Mouse (Mus musculus) forebrain, postnatal 0 days (tissue): ENCODE measurements around the gene Hivep3. TPM values are rescaled to one million over a fixed set of nuclear protein-coding genes. Genes with fewer than 3 reads are reported as not detected.
A peak's percentile ranks its signal among the peaks of the same experiment; 100 is the strongest.

Experiments used
- ATAC-seq: fragments of 200-750 bp; cut with Nextera tagmentation; 2 replicates; pipeline ENCODE4 v1.8.0; 2017; ENCODE audit warnings: mild to moderate bottlenecking, moderate library complexity
- DNase-seq: peaks from one replicate; pipeline ENCODE4 v3.0.0-alpha.2; 2015
- H3K27ac ChIP-seq: fragments of 300-500 bp; sonication (generic); 2 replicates; pipeline ENCODE4 v1.5.1; 2014; ENCODE audit warnings: low read depth, mild to moderate bottlenecking, antibody characterized with exemption, low read length, moderate library complexity, mixed read lengths
- H3K27me3 ChIP-seq: fragments of 300-500 bp; sonication (generic); 2 replicates; pipeline ENCODE4 v1.6.1; 2014; ENCODE audit warnings: mild to moderate bottlenecking, low read length, mixed read lengths; ENCODE audit not compliant: insufficient read depth
- H3K36me3 ChIP-seq: fragments of 300-500 bp; sonication (generic); 2 replicates; pipeline ENCODE4 v1.6.1; 2014; ENCODE audit warnings: mild to moderate bottlenecking, moderate library complexity; ENCODE audit not compliant: insufficient read depth
- H3K4me1 ChIP-seq: fragments of 300-500 bp; sonication (generic); 2 replicates; pipeline ENCODE4 v1.6.1; 2014; ENCODE audit warnings: antibody characterized with exemption; ENCODE audit not compliant: insufficient read depth
- H3K4me2 ChIP-seq: fragments of 300-500 bp; sonication (generic); 2 replicates; pipeline ENCODE4 v1.6.1; 2014; ENCODE audit warnings: low read depth, mild to moderate bottlenecking, moderate library complexity
- H3K4me3 ChIP-seq: fragments of 300-500 bp; sonication (generic); 2 replicates; pipeline ENCODE4 v1.5.1; 2014; ENCODE audit warnings: low read depth, low read length, mixed read lengths
- H3K9ac ChIP-seq: fragments of 300-500 bp; sonication (generic); 2 replicates; pipeline ENCODE4 v1.6.1; 2014; ENCODE audit warnings: mild to moderate bottlenecking
- H3K9me3 ChIP-seq: fragments of 300-500 bp; sonication (generic); 2 replicates; pipeline ENCODE4 v1.6.1; 2016; ENCODE audit warnings: low read length
- CTCF ChIP-seq: sonication (generic); IDR thresholded peaks from 2 replicates; pipeline ENCODE4 v1.5.1; 2016; ENCODE audit warnings: antibody characterized with exemption, control low read depth, low read depth
- WGBS: fragments of 180-500 bp; shearing (Covaris S2); extraction: QIAGEN DNeasy Blood & Tissue Kit; methylation state at CpG from one replicate; pipeline ENCODE4 v1.1.7; 2014; 5-methylcytosine and 5-hydroxymethylcytosine counted together
- polyA plus RNA-seq: library from polyadenylated mRNA; unstranded; fragments of >200 nt; fragmentation: Nextera tagmentation; extraction: Ambion mirVana; gene quantifications from 2 replicates; pipeline ENCODE4 v1.2.1, GENCODE M21; 2015
- total RNA-seq: library from RNA; depleted of rRNA; stranded (reverse); fragments of >200 nt; gene quantifications from 2 replicates; pipeline ENCODE4 v1.2.3, GENCODE M21; 2014

The Hivep3 gene
- total and polyA plus RNA-seq, 2 experiments from 2014 or later, result 16.9 to 21.3 TPM

DNA sequence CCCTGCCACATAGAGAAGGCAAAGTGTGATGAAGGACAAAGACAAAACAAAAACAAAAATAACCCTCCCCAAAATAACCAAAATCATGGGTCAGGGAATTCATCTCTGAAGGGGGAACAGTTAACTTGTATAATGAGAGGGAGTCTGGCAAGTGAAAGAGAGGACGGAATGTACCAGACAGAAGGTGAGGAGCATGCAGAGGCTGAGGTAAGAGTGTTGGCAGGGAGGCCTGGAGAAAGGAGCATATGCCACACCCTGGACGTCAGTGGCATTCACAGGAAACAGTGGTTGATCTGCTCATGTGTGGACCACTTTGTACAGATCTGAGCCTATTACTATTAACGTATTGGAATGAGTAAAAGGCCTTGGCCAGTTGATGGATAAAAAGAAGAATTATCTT is 65.3 kb downstream of the Hivep3 start:
- no peaks in the 10 kb centered on the region for H3K4me1 ChIP-seq
- no peak overlapping the region for H3K4me3 ChIP-seq
- TF ChIP-seq CTCF, result no peak
- no peak overlapping the region for H3K27ac ChIP-seq
- H3K9me3 ChIP-seq, result no peaks in the 10 kb centered on the region
- no peak overlapping the region for H3K9ac ChIP-seq
- H3K36me3 ChIP-seq, result no peaks in the 10 kb centered on the region
- DNase-seq, result no peak
- no peak for ATAC-seq
- H3K4me2 ChIP-seq, result no peak overlapping the region
- WGBS, result 62% methylated on average over 3 of the region's 3 CpGs
- H3K27me3 ChIP-seq, result no peaks in the 10 kb centered on the region

DNA sequence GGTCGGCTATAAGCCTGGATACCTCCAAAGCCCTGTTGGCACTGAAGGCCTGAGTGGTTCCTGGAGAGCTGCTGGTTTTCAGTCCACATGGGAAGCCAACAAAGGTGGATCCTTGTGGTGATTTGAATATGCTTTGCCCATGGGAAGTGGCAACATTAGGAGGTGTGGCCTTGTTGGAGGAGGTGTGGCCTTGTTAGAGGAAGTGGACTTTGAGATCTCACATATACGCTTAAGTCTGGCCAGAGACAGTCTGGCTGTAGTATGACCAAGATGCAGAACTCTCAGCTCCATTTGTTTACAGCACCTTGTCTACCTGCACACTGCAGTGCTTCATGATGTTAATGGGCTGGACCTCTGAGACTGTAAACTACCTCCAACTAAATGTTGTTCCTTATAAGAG is 73.0 kb downstream of the Hivep3 start:
- no peak overlapping the region for H3K4me3 ChIP-seq
- ATAC-seq (no peak), DNase-seq (no peak)
- no peaks in the 10 kb centered on the region for H3K4me1 ChIP-seq
- no peaks in the 10 kb centered on the region for H3K36me3 ChIP-seq
- no peaks in the 10 kb centered on the region for H3K9me3 ChIP-seq
- no peak overlapping the region for H3K27ac ChIP-seq
- H3K27me3 ChIP-seq, result no peaks in the 10 kb centered on the region
- no peak for TF ChIP-seq CTCF
- 84% methylated on average over 2 of the region's 2 CpGs for WGBS
- H3K9ac ChIP-seq, result no peak overlapping the region
- H3K4me2 ChIP-seq, result no peak overlapping the region

DNA sequence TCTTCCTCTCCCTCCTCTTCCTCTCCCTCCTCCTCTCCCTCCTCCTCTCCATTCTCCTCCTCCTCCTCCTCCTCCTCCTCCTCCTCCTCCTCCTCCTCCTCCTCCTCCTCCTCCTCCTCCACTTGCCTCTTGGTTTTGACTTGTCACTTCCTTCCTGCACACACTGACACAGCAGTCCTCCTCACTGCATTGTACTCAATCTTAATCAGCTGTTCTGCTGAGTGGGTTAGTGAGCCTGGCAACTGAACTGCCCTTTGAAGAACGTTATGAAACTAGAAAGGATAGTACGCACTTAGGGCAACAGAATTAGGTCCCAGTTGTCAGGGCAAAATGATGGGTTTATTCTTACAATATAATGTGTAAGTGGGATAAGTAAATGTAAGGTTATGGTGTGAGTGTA is 73.8 kb downstream of the Hivep3 start:
- Histone ChIP-seq H3K9ac (no peak overlapping the region), H3K27me3 (no peaks in the 10 kb centered on the region), H3K36me3 (no peaks in the 10 kb centered on the region), H3K27ac (no peak overlapping the region), H3K4me3 (no peak overlapping the region), H3K4me2 (no peak overlapping the region), H3K4me1 (0 out of 2 replicates have a peak, but pooled peaks cover 1% of the 10 kb centered on the region), H3K9me3 (no peaks in the 10 kb centered on the region)
- TF ChIP-seq CTCF, result no peak
- DNase-seq (no peak), ATAC-seq (no peak)
- WGBS, result 60% methylated on average over 2 of the region's 2 CpGs

GRCm38 (mm10) chr4:119809245-119809644 is 75.7 kb downstream of the Hivep3 start:
- Histone ChIP-seq H3K27me3 (no peaks in the 10 kb centered on the region), H3K4me1 (peaks cover 9% of the 10 kb centered on the region; the same call in 1 of the 2 replicates), H3K4me2 (no peak overlapping the region), H3K27ac (no peak overlapping the region), H3K4me3 (no peak overlapping the region), H3K36me3 (no peaks in the 10 kb centered on the region), H3K9ac (no peak overlapping the region), H3K9me3 (no peaks in the 10 kb centered on the region)
- peak; percentile 78 for TF ChIP-seq CTCF
- ATAC-seq (peak; percentile 30; the same call in 1 of the 2 replicates), DNase-seq (peak; percentile 68)
- 32% methylated on average over 5 of the region's 5 CpGs for WGBS

DNA sequence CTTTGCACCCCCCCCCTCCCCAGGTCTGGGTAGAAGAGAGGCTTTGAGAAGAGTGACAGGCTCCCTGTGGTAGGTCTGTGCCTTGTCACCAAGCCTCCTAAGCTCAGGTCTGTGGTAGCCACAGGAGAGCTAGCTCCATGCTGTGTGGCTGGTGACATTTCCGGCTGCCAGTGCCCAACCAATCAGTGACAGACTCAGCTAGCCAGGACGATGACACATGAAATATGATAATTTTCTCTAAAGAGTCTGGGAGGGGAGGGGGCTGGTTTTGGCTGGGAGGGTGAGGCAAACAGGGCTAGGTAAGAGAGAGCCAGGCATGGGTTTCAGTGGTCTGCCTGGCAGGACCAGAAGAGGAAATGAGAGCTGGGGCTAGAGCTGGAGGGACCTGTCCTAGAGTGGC is 79.2 kb downstream of the Hivep3 start:
- DNase-seq (peak; percentile 69), ATAC-seq (peak; percentile 68)
- Histone ChIP-seq H3K4me3 (no peak overlapping the region), H3K27ac (no peak overlapping the region), H3K4me1 (peaks cover 30% of the 10 kb centered on the region), H3K9me3 (no peaks in the 10 kb centered on the region), H3K4me2 (0 out of 2 replicates have a peak overlapping the region, but pooled peaks have one; percentile 2), H3K9ac (no peak overlapping the region), H3K27me3 (no peaks in the 10 kb centered on the region), H3K36me3 (no peaks in the 10 kb centered on the region)
- no peak for TF ChIP-seq CTCF
- 19% methylated on average over 2 of the region's 2 CpGs for WGBS

GRCm38 (mm10) chr4:119813500-119814184 is 80.1 kb downstream of the Hivep3 start:
- TF ChIP-seq CTCF, result no peak
- H3K4me1 ChIP-seq, result peaks cover 30% of the 10 kb centered on the region
- no peaks in the 10 kb centered on the region for H3K27me3 ChIP-seq
- no peak for ATAC-seq
- H3K4me2 ChIP-seq, result peak overlapping the region; percentile 81
- peak overlapping the region; percentile 88 for H3K9ac ChIP-seq
- peak overlapping the region; percentile 70 for H3K4me3 ChIP-seq
- peak overlapping the region; percentile 89 for H3K27ac ChIP-seq
- H3K9me3 ChIP-seq, result no peaks in the 10 kb centered on the region
- 25% methylated on average over 5 of the region's 12 CpGs for WGBS
- H3K36me3 ChIP-seq, result no peaks in the 10 kb centered on the region
- no peak for DNase-seq

GRCm38 (mm10) chr4:119814185-119815132 is 80.9 kb downstream of the Hivep3 start:
- Histone ChIP-seq H3K36me3 (no peaks in the 10 kb centered on the region), H3K4me2 (peak overlapping the region; percentile 81), H3K9ac (peak overlapping the region; percentile 88), H3K4me1 (peaks cover 30% of the 10 kb centered on the region), H3K9me3 (no peaks in the 10 kb centered on the region), H3K27ac (peak overlapping the region; percentile 89), H3K4me3 (peak overlapping the region; percentile 70), H3K27me3 (no peaks in the 10 kb centered on the region)
- peak; percentile 79 for ATAC-seq
- peak; percentile 7; the same call in 1 of the 2 replicates for TF ChIP-seq CTCF
- 2% methylated on average over 47 of the region's 47 CpGs for WGBS
- peak; percentile 82 for DNase-seq
